Mouse (Mus musculus) embryonic facial prominence, embryonic 11.5 days (tissue): Measurements from ENCODE around the gene Pax8. TPM values are rescaled to one million over a fixed set of nuclear protein-coding genes. Genes with fewer than 3 reads are reported as not detected.

Experiments used
- ATAC-seq: fragments of 200-750 bp; cut with Nextera tagmentation; replicated peaks from 2 replicates; pipeline ENCODE4 v1.8.0; 2017; ENCODE audit warnings: low read depth; ENCODE audit not compliant: insufficient number of reproducible peaks, low FRiP score, low TSS enrichment
- DNase-seq: peaks from one replicate; pipeline ENCODE4 v3.0.0-alpha.2; 2015; ENCODE audit warnings: low spot score
- H3K27ac ChIP-seq: fragments of 300-500 bp; sonication (generic); replicated peaks from 2 replicates; pipeline ENCODE4 v1.5.1; 2014; ENCODE audit warnings: mild to moderate bottlenecking, low read depth, low read length, control low read depth
- H3K27me3 ChIP-seq: fragments of 300-500 bp; sonication (generic); 2 replicates; pipeline ENCODE4 v1.6.1; 2014; ENCODE audit warnings: mild to moderate bottlenecking, low read length, moderate library complexity, mixed read lengths; ENCODE audit not compliant: control insufficient read depth, insufficient read depth
- H3K36me3 ChIP-seq: fragments of 300-500 bp; sonication (generic); replicated peaks from 2 replicates; pipeline ENCODE4 v1.6.1; 2014; ENCODE audit warnings: low read depth, mild to moderate bottlenecking, low read length, moderate library complexity, mixed read lengths; ENCODE audit not compliant: control insufficient read depth, insufficient read depth
- H3K4me1 ChIP-seq: fragments of 300-500 bp; sonication (generic); 2 replicates; pipeline ENCODE4 v1.6.1; 2014; ENCODE audit warnings: low read length, mixed read lengths; ENCODE audit not compliant: control insufficient read depth, insufficient read depth
- H3K4me2 ChIP-seq: fragments of 300-500 bp; sonication (generic); 2 replicates; pipeline ENCODE4 v1.6.1; 2014; ENCODE audit warnings: low read depth, mild to moderate bottlenecking, control low read depth, low read length, moderate library complexity
- H3K4me3 ChIP-seq: fragments of 300-500 bp; sonication (generic); 2 replicates; pipeline ENCODE4 v1.5.1; 2014; ENCODE audit warnings: low read depth, low read length, control low read depth
- H3K9ac ChIP-seq: fragments of 300-500 bp; sonication (generic); replicated peaks from 2 replicates; pipeline ENCODE4 v1.6.1; 2014; ENCODE audit warnings: mild to moderate bottlenecking, control low read depth, low read length
- H3K9me3 ChIP-seq: fragments of 300-500 bp; sonication (generic); replicated peaks from 2 replicates; pipeline ENCODE4 v1.6.1; 2016; ENCODE audit warnings: mild to moderate bottlenecking, low read length, inconsistent platforms, mixed read lengths; ENCODE audit not compliant: control insufficient read depth
- WGBS: fragments of 180-500 bp; shearing (Covaris S2); extraction: QIAGEN DNeasy Blood & Tissue Kit; methylation state at CpG from one replicate; pipeline ENCODE4 v1.1.7; 2014; 5-methylcytosine and 5-hydroxymethylcytosine counted together
- polyA plus RNA-seq: library from polyadenylated mRNA; unstranded; fragments of >200 nt; fragmentation: Nextera tagmentation; extraction: Ambion mirVana; gene quantifications from 2 replicates; pipeline ENCODE4 v1.2.1, GENCODE M21; 2014

The Pax8 gene
- polyA plus RNA-seq, 1 experiment from 2014 or later: 0.98 TPM

DNA sequence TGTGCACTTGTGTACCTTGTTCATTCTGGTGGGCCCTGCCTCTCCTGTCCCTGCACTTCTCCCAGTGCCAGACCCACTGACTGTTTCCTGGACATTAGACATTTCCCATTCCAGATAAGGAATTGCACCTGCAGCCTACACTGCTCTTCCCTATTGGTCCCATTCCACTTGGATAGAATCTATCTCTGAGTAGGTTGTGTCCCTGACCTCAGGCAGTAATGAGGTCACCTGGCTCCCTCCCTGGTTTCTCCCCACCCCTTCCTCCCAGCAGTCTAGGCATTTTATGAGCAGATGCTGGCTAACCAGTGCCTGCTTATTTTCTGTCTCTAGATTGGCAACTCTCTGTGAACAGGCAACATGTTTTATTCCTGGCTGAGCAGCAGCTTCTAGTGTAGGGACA, 91.0 kb downstream of the Pax8 start:
- Histone ChIP-seq H3K9ac (no peak overlapping the region), H3K27ac (no peak overlapping the region), H3K4me3 (no peak overlapping the region), H3K27me3 (no peaks in the 10 kb centered on the region), H3K9me3 (no peaks in the 10 kb centered on the region), H3K4me2 (no peak overlapping the region), H3K4me1 (no peaks in the 10 kb centered on the region), H3K36me3 (no peaks in the 10 kb centered on the region)
- ATAC-seq (no peak), DNase-seq (no peak)

DNA sequence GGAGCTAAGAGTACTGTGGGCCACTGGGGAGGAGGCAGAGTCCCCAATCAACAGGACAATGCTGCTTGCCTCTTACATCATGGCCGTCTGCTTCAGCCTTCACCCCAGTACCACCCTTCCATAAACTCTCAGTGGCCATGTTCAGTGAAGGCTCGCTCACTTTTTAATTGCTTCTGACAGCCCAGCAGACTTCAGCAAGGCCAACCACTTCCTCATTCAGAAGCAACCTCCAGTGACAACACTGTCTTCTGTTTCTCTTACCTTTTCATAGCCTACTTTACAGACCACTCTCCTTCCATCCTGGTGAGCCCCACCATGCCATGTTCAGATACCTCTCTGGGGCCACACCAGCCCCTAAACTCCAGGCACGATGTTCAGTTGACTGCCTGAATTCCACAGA, 91.8 kb downstream of the Pax8 start:
- no peak overlapping the region for H3K9ac ChIP-seq
- no peaks in the 10 kb centered on the region for H3K27me3 ChIP-seq
- no peaks in the 10 kb centered on the region for H3K9me3 ChIP-seq
- no peak for DNase-seq
- H3K4me3 ChIP-seq: no peak overlapping the region
- no peak overlapping the region for H3K4me2 ChIP-seq
- no peak overlapping the region for H3K27ac ChIP-seq
- 76% methylated on average over 3 of the region's 3 CpGs for WGBS
- H3K36me3 ChIP-seq: no peaks in the 10 kb centered on the region
- no peaks in the 10 kb centered on the region for H3K4me1 ChIP-seq
- no peak for ATAC-seq

DNA sequence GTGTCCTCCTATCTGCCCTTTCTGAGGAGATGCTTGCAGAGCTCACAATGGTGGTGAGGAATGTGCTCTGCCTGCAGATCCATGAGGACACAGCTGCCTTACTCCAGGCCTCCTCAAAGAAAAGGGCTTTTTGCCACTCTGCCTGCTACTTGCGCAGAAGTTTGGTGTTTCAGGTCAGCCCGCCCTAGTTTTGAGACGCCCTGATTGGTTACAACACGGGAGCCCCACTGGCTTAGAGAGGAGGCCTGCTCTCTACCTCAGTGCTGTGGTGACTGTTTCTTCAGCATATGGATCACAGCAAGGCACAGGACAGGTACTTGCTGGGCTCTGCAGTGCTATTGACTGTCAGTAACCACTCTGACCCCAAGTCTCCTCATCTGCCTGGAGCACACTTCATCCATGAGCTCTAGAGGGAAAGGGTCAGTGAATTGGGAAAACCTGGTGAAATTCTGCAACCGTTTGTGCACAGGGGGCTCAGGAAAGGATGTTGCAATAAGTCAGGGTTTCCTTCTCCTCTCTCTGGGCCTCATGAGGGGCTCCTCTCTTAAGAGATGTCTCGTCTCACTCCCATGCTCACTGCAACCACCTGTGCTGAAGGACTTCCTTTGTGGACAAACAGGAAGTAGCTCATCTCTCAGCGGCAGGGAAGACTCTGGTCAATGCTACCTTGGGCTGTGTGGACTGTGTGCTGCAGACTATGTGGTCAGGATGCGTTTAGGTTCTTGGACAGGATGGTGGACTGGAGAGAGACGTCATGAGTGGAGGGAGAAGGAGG, 92.8 kb downstream of the Pax8 start:
- ATAC-seq: no peak
- Histone ChIP-seq H3K27me3 (no peaks in the 10 kb centered on the region), H3K9ac (no peak overlapping the region), H3K9me3 (no peaks in the 10 kb centered on the region), H3K4me2 (no peak overlapping the region), H3K27ac (no peak overlapping the region), H3K36me3 (no peaks in the 10 kb centered on the region), H3K4me1 (no peaks in the 10 kb centered on the region), H3K4me3 (no peak overlapping the region)
- no peak for DNase-seq
- WGBS: 74% methylated on average over 9 of the region's 9 CpGs

DNA sequence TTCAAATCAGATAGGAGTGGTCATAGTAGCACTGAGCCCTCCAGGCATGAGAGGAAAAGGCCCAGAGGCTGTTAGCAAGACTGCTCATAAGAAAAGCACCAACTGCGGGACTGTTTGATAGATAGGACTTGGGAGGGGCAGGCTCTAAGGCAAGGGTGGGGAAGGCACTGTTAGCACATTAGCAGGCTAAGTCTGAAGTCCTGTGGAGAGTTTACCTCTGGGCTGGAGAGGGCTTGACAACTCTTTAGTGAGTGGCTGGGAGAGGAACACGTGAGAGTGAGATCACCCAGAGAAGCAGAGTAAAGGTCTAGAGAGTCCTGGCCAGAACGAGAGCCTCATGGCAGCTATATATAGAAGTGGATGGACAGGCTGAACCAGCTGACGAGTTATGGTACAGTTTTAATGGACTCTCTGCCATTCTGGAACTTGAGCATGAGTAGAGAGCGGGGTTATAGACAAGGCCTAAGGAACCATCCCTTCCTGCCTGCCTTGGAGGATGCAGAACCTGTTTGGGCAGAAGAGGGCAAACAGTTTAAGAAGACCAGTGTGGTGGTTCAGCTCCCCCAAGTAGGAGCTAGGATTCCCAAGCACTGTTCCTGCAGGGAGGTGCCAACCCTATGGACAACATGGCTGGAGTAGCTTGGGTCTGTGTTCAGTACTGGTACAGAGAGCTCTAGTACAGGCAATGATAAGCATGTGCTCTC, 96.5 kb downstream of the Pax8 start:
- H3K4me3 ChIP-seq: no peak overlapping the region
- H3K9ac ChIP-seq: no peak overlapping the region
- H3K4me1 ChIP-seq: no peaks in the 10 kb centered on the region
- no peak overlapping the region for H3K27ac ChIP-seq
- no peaks in the 10 kb centered on the region for H3K9me3 ChIP-seq
- 76% methylated on average over 5 of the region's 5 CpGs for WGBS
- no peak overlapping the region for H3K4me2 ChIP-seq
- DNase-seq (no peak), ATAC-seq (no peak)
- no peaks in the 10 kb centered on the region for H3K27me3 ChIP-seq
- no peaks in the 10 kb centered on the region for H3K36me3 ChIP-seq

Other genes starting within 250 kb of the Pax8 start
- gene Il1f5, start 198.6 kb downstream of the Pax8 start, polyA plus RNA-seq: 0.20 TPM in 1 of 2 replicates, not detected in the other
- gene Il1f10, start 184.4 kb downstream of the Pax8 start, polyA plus RNA-seq: not detected in 2 replicates
- gene Il1rn, start 138.7 kb downstream of the Pax8 start, polyA plus RNA-seq: not detected in 2 replicates
- 1.3 and 1.6 TPM in 2 replicates for gene Psd4, start 108.0 kb downstream of the Pax8 start, polyA plus RNA-seq